Mouse (Mus musculus): Measurements from ENCODE around the gene Plcd3. TPM values are rescaled to one million over a fixed set of nuclear protein-coding genes. Genes with fewer than 3 reads are reported as not detected.

Gene Plcd3
- polyA plus RNA-seq, 1 experiment: 0.17 TPM

DNA sequence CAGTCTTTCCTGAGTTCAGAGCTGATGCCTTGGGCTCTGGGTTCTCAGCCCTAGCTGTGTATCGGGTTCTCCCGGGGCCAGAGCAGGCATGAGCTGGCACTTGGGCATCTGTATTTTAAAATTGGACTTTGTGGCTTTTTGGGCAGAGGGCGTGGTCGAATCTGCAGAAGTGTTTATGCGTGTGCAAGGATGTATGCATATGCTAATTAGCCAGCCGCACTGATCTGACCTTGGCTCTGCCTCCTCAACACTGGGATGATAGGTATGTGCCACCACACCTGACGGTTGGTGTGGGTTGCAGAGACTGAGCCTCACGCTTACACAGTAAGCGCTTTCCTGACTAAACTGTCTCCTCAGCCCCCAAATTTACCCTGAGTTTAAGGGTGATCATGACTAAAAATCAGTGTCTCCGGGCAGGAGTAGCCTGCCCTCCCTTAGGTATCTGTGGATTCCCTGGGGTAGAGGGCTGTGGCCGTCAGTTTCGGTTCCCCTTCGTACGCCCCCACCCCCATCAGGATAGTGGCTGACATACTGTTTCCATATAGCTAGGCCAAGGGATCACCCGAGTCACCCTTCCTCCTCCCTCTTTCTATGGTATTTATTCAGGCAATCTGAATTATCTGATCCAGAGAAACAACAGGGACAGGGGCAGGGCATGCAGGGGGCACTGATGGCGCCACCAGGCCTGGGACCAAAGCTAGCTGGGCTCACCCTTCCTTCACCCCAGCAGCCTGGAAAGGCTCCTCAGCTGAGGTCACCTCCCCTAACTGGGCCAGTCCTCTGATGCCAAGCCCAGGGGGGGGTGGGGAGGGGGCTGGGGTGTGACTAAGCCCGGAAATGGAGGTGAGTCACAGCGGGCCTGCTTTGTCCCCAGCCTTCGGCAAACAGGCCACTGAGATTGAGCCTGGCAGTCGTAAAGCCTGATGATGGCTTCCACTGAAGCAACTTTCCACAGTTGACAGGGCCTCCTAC, 7.3 kb downstream of the Plcd3 start:
- no peaks in the 10 kb centered on the region for H3K4me1 ChIP-seq (ENCODE audit: control insufficient read depth)
- H3K27me3 ChIP-seq (ENCODE audit: control insufficient read depth): peaks cover 30% of the 10 kb centered on the region
- H3K9me3 ChIP-seq (ENCODE audit: control insufficient read depth, low read length): no peaks in the 10 kb centered on the region
- no peaks in the 10 kb centered on the region for H3K36me3 ChIP-seq (ENCODE audit: control insufficient read depth)
- TF ChIP-seq TAL1 (IDR thresholded peaks at IDR 0.05; ENCODE audit: low read length): no peak
- no peak for TF ChIP-seq GATA1 (IDR thresholded peaks at IDR 0.05; ENCODE audit: low read length)
- no peak overlapping the region for H3K4me3 ChIP-seq (replicated peaks)

DNA sequence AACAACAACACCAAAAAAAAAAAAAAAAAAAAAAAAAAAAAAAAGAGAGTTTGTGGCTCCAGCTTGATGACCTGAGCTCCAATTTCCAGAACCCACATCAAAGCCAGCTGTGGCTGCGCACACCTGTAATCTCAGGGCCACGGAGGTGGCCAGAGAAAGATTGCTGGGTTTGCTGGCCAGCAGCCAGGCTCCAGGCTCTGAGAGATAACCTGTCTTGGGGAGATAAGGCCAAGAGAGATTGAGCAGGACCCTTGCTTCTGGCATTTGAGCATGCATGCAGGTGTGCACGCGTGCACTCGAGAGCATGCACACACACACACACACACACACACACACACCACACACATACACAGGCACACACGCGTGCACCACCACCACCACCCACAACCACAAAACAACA, 8.2 kb downstream of the Plcd3 start:
- no peak overlapping the region for H3K4me3 ChIP-seq (replicated peaks)
- TF ChIP-seq TAL1 (IDR thresholded peaks at IDR 0.05; ENCODE audit: low read length): no peak
- TF ChIP-seq GATA1 (IDR thresholded peaks at IDR 0.05; ENCODE audit: low read length): no peak
- no peaks in the 10 kb centered on the region for H3K4me1 ChIP-seq (ENCODE audit: control insufficient read depth)
- H3K9me3 ChIP-seq (ENCODE audit: control insufficient read depth, low read length): no peaks in the 10 kb centered on the region
- peaks cover 22% of the 10 kb centered on the region for H3K27me3 ChIP-seq (ENCODE audit: control insufficient read depth)
- H3K36me3 ChIP-seq (ENCODE audit: control insufficient read depth): no peaks in the 10 kb centered on the region

DNA sequence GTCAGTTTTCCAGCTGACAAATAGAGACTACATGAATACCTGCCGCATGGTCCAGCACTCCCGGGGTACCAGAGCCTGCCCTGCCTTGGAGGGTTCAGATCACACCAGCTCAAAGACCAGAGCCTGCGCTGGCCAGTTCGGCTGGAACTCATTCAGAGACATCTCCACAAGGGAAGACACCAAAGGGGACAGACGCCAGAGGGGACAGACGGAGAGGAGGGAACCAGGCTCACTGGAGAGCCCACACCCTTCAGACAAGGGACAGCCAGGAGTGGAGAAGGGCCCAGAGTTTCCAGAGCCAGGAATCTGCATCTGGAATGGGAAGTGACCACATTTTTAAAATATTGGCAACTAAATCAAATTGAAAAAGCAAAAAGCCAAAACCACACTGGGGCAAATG, 19.8 kb downstream of the Plcd3 start:
- TF ChIP-seq GATA1 (IDR thresholded peaks at IDR 0.05; ENCODE audit: low read length) (no peak), TAL1 (IDR thresholded peaks at IDR 0.05; ENCODE audit: low read length) (no peak)
- peaks cover 6% of the 10 kb centered on the region for H3K4me1 ChIP-seq (ENCODE audit: control insufficient read depth)
- peaks cover 25% of the 10 kb centered on the region for H3K27me3 ChIP-seq (ENCODE audit: control insufficient read depth)
- H3K9me3 ChIP-seq (ENCODE audit: control insufficient read depth, low read length): no peaks in the 10 kb centered on the region
- H3K4me3 ChIP-seq (replicated peaks): no peak overlapping the region
- H3K36me3 ChIP-seq (ENCODE audit: control insufficient read depth): no peaks in the 10 kb centered on the region

DNA sequence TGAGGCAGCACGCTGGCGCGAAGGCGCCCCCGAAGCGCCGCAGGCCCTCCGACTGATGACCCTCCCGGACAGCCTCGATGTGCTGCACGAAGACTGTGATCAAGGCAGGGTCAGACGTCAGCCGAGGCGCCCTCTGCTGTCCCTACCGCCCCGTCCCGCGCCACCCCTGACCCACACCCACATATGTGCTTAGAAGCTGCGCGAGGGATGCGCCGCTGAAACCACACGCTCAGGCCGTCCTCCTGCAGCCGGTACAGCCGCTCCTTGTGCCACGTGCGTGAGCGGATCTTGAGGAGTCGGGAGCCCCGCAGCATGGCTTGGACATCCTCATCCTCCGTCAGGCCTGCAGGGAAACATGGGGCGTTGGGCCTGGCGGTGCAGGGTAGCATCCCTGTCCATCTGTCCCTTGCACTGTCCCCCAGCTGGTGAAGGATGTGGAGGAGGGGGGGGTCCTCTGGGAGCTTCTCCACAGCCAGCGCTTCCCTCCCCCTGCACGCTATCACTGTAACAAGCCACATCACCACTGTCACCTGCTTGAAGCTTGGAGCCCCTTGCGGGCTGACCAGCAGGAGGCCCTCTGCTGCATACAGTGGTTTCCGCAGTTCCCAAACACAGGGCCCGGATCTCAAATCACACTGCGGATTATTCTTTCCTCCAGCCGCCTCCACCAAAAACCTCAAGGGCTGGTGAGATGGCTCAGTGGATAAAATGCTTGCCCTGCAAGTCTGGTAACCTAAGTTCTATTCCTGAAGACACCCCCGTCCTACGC, 21.0 kb downstream of the Plcd3 start:
- H3K4me1 ChIP-seq (ENCODE audit: control insufficient read depth): peaks cover 6% of the 10 kb centered on the region
- no peak overlapping the region for H3K4me3 ChIP-seq (replicated peaks)
- peaks cover 25% of the 10 kb centered on the region for H3K27me3 ChIP-seq (ENCODE audit: control insufficient read depth)
- H3K9me3 ChIP-seq (ENCODE audit: control insufficient read depth, low read length): no peaks in the 10 kb centered on the region
- H3K36me3 ChIP-seq (ENCODE audit: control insufficient read depth): no peaks in the 10 kb centered on the region
- TF ChIP-seq GATA1 (IDR thresholded peaks at IDR 0.05; ENCODE audit: low read length) (no peak), TAL1 (IDR thresholded peaks at IDR 0.05; ENCODE audit: low read length) (no peak)

DNA sequence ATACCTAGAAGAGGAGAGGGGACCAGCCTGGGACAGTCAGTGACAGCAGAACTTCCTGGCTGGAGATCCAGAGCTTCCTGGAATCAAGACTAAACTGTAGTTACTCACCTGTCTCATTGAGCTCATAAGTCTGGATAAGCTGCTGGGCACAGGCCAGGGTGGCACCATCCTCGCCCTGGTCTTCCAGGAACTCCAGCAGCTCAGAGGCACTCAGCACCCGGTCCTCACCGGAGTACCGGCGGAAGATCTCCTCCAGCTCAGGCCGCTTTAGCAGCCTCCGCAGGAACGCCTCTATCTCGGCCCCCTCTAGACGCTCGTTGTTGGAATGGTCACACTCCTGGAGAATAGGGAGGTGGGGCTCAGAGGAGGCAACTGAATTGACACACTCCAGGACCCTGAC, 23.3 kb downstream of the Plcd3 start:
- Histone ChIP-seq H3K9me3 (ENCODE audit: control insufficient read depth, low read length) (no peaks in the 10 kb centered on the region), H3K27me3 (ENCODE audit: control insufficient read depth) (peaks cover 25% of the 10 kb centered on the region), H3K4me3 (replicated peaks) (no peak overlapping the region), H3K36me3 (ENCODE audit: control insufficient read depth) (no peaks in the 10 kb centered on the region), H3K4me1 (ENCODE audit: control insufficient read depth) (peaks cover 6% of the 10 kb centered on the region)
- TF ChIP-seq GATA1 (IDR thresholded peaks at IDR 0.05; ENCODE audit: low read length): no peak
- TF ChIP-seq TAL1 (IDR thresholded peaks at IDR 0.05; ENCODE audit: low read length): no peak

DNA sequence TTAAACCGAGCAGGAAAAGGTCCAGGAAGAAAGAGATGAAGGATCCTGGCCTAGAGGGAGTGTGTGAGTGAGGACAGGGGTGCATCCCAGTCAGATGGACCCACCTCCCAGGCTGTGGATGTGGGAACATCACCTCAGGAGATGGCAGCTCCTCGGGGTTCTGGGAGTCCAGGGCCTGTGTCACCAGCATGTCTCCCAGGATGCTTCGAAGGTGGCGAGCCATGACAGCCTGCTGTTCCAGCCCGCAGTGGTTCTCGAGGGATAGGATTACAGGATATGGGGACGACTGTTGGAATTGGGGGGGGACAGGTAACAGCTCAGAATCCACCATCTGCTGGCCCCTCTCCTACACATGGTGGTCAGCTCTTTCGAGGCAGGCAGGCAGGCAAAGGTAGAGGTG, 24.9 kb downstream of the Plcd3 start:
- Histone ChIP-seq H3K27me3 (ENCODE audit: control insufficient read depth) (peaks cover 21% of the 10 kb centered on the region), H3K36me3 (ENCODE audit: control insufficient read depth) (no peaks in the 10 kb centered on the region)

DNA sequence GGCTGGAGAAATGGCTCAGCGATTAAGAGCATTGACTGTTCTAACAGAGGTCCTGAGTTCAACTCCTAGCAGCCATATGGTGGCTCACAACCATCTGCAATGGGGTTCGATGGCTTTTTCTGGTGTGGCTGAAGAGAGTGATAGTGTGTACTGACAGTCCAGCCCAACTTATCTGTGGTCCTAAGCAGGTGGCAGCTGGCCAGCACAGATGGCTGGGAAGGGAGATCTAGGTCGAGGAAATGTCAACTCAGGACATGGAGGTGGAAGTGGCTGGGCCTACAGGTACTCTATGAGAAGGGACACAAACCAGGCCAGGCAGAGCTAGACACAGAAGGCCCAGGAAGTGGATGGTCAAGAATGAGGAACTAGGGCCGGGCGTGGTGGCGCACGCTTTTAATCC, 25.4 kb downstream of the Plcd3 start:
- Histone ChIP-seq H3K4me1 (ENCODE audit: control insufficient read depth) (peaks cover 6% of the 10 kb centered on the region), H3K36me3 (ENCODE audit: control insufficient read depth) (peaks cover 4% of the 10 kb centered on the region), H3K9me3 (ENCODE audit: control insufficient read depth, low read length) (no peaks in the 10 kb centered on the region), H3K4me3 (replicated peaks) (no peak overlapping the region), H3K27me3 (ENCODE audit: control insufficient read depth) (peaks cover 16% of the 10 kb centered on the region)
- TF ChIP-seq TAL1 (IDR thresholded peaks at IDR 0.05; ENCODE audit: low read length) (no peak), GATA1 (IDR thresholded peaks at IDR 0.05; ENCODE audit: low read length) (no peak)

More for the DNA sequence above, 24.9 kb downstream of the Plcd3 start:
- H3K4me1 ChIP-seq (ENCODE audit: control insufficient read depth): peaks cover 6% of the 10 kb centered on the region
- TF ChIP-seq TAL1 (IDR thresholded peaks at IDR 0.05; ENCODE audit: low read length) (no peak), GATA1 (IDR thresholded peaks at IDR 0.05; ENCODE audit: low read length) (no peak)
- H3K4me3 ChIP-seq (replicated peaks): no peak overlapping the region
- H3K9me3 ChIP-seq (ENCODE audit: control insufficient read depth, low read length): no peaks in the 10 kb centered on the region

DNA sequence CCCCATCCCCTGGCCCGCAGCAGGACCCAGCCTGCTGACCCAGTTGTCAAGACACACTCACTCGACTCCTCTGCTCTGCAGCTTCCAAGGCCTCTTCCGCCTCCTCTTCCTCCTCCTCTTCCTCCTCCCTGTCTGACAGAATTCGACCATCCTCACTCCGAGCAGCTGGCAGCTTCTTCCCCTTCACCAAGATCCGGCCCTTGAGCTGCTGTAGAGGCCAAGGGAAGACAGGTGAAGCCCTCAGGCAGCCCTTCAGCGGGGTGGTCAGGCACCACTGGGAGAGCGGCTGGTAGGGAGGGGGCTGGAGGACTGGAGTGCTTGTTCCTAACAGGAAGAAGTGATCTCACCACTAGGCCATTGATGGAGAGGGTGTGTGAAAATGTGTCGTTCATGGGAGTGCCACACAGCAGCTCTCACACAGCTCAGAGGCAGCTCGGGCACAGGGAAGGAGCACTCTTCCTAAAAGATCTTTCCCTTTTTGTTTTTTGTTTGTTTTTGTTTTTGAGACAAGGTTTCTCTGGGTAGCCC, 26.6 kb downstream of the Plcd3 start:
- peaks cover 5% of the 10 kb centered on the region for H3K27me3 ChIP-seq (ENCODE audit: control insufficient read depth)
- no peaks in the 10 kb centered on the region; the same call in 1 of the 2 replicates for H3K4me1 ChIP-seq (ENCODE audit: control insufficient read depth)
- no peaks in the 10 kb centered on the region for H3K9me3 ChIP-seq (ENCODE audit: control insufficient read depth, low read length)
- H3K4me3 ChIP-seq (replicated peaks): no peak overlapping the region
- TF ChIP-seq GATA1 (IDR thresholded peaks at IDR 0.05; ENCODE audit: low read length) (no peak), TAL1 (IDR thresholded peaks at IDR 0.05; ENCODE audit: low read length) (no peak)
- peaks cover 14% of the 10 kb centered on the region for H3K36me3 ChIP-seq (ENCODE audit: control insufficient read depth)
